Mouse (Mus musculus): ENCODE measurements at regions not wholly inside any gene's neighbourhood (a gene's known extent, or its start where the extent isn't known, plus 50 kb on each side); places are given as distances from the start of the nearest gene placed in this dataset.

DNA sequence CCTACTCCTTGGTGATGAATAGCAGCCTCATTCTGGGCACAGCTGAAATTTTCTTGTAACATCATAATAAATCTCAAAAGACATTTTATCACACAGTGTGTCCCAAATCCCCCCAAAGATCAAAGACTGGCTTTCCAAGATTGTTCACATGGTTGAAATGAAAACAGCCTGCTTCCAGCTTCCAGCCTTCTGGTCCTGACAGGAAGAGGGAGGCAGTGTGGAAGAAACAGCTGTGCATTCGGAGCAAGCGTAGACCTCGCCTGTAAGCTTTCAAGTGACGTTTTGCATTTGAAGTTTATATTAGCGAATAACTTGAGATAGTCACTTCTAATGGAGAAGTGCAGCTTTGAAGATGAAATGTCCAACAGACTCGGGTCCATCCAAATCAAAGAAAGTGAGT is 300.9 kb upstream of the Robo2 start:
- TF ChIP-seq POLR2A (IDR thresholded peaks at IDR 0.05; ENCODE audit: extremely low read depth, insufficient read depth, low read length) (no peak), CTCF (IDR thresholded peaks at IDR 0.05; ENCODE audit: low read depth, low read length) (no peak)

Measured in liver, adult 2 months (tissue).